Mouse (Mus musculus) frontal cortex, postnatal 14 days (tissue): ENCODE measurements around the gene Isoc2a.
"Not testable (repeated sequence)": the region's sequence is repeated elsewhere in the genome, so short reads cannot be mapped to it uniquely, and the experiment has no call there.

ENCODE experiments used
- DNase-seq, 2 experiments: peaks; one replicate each; pipeline ENCODE4 v3.0.0; 2022; ENCODE audit warnings: low spot score in 2 of 2

Isoc2a gene

GRCm38 (mm10) chr7:4864130-4864845 lies 12.7 kb upstream of the Isoc2a start:
- DNase-seq: no peak

DNA sequence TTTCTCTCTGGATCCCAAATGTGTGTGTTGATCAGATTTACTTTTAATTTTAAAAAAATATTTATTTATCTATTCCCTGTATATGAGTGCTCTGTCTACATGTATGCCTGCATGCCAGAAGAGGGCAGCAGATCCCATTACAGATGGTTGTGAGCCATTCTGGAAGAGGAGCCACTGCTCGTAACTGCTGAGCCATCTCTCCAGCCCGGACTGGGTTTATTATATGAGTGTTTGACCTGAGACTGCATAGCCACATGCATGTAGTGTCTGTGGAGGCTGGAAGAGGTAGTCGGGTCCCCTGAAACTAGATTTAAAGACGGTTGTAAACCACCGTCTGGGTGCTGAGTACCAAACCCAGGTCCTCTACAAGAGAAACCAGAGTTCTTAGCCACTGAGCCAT lies 11.9 kb upstream of the Isoc2a start:
- no peak for DNase-seq

GRCm38 (mm10) chr7:4865579-4866493 lies 11.1 kb upstream of the Isoc2a start:
- peak; percentile 92 to 95 for DNase-seq

DNA sequence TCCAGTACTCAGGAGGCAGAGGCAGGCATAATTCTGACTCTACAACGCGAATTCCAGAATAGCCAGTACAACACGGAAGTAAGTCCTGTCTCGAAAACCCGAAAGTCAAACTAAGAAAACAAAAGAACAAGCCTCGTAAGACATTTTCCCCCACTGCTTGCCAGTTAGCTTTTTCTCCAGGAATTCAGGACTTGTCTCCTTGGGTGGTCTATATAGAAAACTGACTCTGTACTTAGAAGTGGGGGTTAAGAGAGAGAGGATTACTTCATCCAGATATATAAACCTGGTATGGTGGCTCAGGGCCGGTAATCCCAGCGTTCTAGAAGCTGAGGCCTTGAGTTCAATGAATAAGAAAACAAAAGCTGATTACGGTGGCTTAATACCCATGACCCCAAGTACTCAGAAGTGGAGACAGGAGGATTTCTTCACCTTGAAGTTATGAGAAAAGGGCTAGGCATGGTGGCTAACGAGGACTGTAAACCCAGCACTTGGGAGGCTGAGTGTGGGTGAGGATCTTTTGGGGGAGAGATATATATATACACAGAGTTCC lies 10.2 kb upstream of the Isoc2a start:
- DNase-seq: no peak

DNA sequence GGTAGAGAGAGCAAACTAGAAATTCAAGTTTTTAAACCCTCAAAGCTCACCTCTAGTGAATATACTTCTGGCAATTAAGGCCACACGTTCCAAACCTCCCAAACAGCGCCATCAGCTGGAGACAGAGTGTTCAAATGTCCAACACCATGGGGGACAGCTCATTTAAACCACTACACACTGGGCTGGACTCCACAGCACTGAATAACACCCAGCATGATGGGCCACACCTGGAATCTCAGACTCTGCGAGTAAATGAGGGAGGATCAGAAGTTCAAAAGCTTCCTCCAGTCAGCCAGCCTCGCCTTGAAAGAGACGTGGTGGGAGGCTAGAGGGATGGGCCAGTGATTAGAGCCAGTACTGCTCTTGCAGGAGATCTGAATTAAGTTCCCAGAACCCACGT lies 6.8 kb upstream of the Isoc2a start, which contains the start of gene Isoc2b:
Gene Isoc2b (minus strand): TSS at position 126 of the 400 bp plus-strand sequence.
- no peak for DNase-seq

DNA sequence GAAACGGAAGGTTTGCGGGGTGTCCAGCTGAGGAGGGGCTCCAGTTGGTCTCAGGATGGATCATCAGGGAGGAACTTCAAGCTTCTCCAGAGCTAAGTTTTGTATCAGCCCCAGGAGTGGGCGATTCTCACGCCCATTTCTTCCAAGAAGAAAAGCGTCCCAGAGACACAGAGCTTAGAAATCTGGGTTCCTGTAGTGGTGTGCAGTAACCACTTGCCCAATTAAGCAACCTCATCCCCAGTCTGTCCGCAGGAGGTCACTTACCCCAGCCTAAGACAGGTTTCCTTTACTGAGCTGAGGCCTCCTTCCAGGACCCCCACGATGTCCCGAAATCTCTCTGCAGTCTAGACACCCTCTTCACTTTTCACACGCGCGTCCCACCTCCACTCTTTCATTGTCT lies 273 bp downstream of the Isoc2a start:
- no peak for DNase-seq

- no peak for DNase-seq
Observed at GRCm38 (mm10) chr7:4878186-4878585, 1.2 kb downstream of the Isoc2a start.

DNA sequence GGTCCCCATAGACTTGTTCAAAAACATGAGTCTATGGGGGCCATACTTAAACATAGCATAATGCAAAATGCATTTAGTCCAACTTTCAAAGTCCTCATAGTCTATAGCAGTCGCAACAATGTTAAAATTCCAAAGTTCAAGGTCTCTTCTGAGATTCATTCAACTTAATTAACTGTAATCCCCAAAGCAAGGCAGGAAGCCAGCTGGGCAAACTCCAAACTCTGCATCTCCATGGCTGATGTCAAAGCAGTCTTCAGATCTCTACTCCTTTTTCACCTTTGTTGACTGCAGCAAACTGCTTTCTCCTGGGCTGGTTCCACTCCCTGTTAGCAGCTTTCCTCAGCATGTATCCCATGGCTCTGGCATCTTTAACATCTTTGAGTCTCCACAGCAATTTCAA lies 2.1 kb downstream of the Isoc2a start:
- not testable (repeated sequence) for DNase-seq

DNA sequence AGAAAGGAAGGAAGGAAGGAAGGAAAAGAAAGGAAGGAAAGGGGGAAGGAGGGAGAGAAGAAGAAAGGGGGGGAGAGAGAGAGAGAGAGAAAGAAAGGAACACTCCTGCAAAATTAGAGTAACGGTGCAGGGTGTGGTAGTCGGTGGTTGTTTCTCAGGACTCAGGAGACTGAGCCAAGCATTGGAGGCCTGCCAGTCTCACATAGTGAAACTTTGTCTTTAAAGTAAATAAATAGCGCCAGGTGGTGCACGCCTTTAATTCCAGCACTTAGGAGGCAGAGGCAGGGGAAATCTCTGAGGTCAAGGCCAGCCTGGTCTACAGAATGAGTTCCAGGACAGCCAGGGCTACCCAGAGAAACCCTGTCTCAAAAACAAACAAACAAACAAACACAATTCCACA lies 9.7 kb downstream of the Isoc2a start:
- DNase-seq: no peak

DNA sequence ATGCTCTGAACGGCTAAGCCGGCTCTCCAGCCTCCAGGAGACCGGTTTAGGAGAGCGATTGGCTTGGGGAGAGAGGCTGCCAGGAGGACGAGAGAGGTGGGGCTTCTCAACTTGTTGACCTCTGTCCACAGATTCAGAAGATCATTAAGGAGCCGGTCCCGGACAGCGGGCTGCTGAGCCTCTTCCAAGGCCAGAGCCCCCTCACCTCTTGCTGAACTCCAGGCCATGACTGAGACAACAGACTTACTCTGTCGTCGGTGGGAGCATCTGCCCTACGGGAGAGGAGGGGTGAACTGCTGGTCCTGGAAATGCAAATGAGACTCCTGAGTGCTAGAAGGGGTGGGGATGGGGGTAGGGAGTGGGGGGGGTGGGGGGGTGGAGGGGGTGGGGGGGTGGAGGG lies 18.2 kb downstream of the Isoc2a start:
- no peak for DNase-seq

- no peak for DNase-seq
Observed at GRCm38 (mm10) chr7:4898851-4899648, 22.1 kb downstream of the Isoc2a start.

- no peak for DNase-seq
Observed at GRCm38 (mm10) chr7:4899649-4900522, 22.9 kb downstream of the Isoc2a start.

DNA sequence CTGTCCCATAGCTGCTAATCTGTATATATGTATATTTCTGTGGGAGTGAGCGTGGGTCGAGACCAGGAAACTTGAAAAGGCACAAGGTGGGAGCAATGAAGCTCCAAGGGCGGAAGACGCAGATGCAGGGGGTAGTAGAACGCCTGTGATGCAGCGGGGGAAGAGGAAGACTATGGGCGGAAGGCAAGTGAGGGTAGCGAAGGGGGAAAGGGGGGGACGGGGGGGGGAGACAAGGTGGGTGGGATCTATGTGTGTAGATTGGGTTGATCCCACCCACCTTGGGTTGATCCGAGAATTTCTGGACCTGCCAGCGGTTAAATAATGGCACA lies 23.5 kb downstream of the Isoc2a start:
- no peak for DNase-seq

DNA sequence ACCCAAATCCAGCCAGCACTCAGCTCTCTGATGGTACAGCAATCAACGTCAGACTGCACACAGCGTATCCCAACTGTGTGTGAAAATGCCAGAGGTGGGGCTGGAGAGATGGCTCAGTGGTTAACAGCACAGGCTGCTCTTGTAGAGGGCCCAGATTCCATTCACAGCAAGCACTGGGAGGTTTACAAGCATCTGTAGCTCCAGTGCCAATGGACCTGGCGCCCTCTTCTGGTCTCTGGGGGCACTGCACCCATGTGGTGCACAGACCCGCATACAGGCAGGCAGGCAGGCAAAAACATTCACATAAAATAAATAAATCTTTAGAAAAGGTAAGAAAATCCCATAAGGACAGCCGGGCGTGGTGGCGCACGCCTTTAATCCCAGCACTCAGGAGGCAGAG lies 24.2 kb downstream of the Isoc2a start:
- no peak for DNase-seq

DNA sequence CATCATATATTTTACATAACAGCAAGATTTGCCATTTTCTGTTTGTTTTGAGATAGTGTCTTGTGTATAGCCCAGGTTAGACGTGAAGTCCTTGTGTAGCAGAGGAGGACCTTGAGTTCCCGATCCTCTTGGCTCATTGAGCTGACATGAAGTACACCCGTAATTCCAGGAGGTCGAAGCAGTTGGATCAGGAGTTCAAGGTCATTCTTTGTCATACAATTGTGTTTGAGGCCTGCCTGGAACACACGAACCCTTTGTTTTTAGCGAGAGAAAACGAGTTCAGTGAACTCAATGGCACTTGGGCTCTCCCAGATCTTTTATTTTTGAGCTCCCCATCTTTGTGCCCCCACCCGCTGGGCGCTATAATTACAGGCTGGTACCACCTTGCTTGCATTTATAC lies 25.5 kb downstream of the Isoc2a start:
- no peak for DNase-seq

DNA sequence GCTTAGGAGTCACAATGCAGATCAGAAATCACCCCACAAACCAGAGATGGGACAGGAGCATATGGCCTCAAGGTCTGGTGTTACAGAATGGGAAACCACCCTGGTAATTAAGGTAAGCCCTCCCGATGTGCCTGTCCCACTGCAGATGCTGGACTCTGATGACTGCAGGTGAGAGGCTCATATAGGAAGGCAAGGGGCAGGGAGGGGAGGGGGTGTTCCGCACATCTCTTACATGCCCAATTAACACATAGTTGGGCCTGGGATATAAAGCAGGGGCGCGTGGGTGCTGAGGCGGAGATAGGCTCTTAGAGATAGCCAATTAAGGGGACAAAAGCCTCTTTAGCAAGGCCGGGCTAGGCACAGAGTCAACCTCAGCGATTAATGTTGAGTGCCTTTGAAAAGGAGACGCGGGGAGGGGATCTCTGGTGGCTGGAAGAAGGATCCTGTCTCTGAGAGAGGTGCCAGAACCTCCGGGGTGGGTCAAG lies 29.6 kb downstream of the Isoc2a start, which contains the start of gene Gm36210:
Gene Gm36210 (minus strand): TSS at position 51 of the 485 bp plus-strand sequence.
- DNase-seq: no peak

- DNase-seq: peak in 1 of 2 experiments; percentile 59
Observed at GRCm38 (mm10) chr7:4911561-4911960, 34.6 kb downstream of the Isoc2a start.

- no peak for DNase-seq
Observed at GRCm38 (mm10) chr7:4912248-4912647, 35.3 kb downstream of the Isoc2a start.

- DNase-seq: peak; percentile 87 to 93
Observed at GRCm38 (mm10) chr7:4915007-4915665, 38.2 kb downstream of the Isoc2a start, which contains the start of gene Zfp628. Gene Zfp628, plus strand, starts transcription at chr7:4915217.
